Mouse (Mus musculus) olfactory bulb, adult 2 months (tissue): ENCODE data around the gene Cfap20. TPM values are rescaled to one million over a fixed set of nuclear protein-coding genes. Genes with fewer than 3 reads are reported as not detected.
A peak's percentile ranks its signal among the peaks of the same experiment; 100 is the strongest.

ENCODE experiments used
- H3K27ac ChIP-seq: fragments of 200-500 bp; 2 replicates; pipeline ENCODE4 v1.5.1; 2012; ENCODE audit warnings: low read depth, low read length; ENCODE audit not compliant: insufficient read depth
- H3K4me1 ChIP-seq: fragments of 200-500 bp; 2 replicates; pipeline ENCODE4 v1.6.1; 2012; ENCODE audit warnings: low read length; ENCODE audit not compliant: control insufficient read depth, insufficient read depth
- H3K4me3 ChIP-seq: fragments of 200-500 bp; 2 replicates; pipeline ENCODE4 v1.5.1; 2012; ENCODE audit warnings: mild to moderate bottlenecking, low read depth, low read length, moderate library complexity; ENCODE audit not compliant: insufficient read depth
- CTCF ChIP-seq: fragments of 200-500 bp; IDR thresholded peaks from 2 replicates; pipeline ENCODE4 v1.5.1; 2012; ENCODE audit warnings: low read depth, mild to moderate bottlenecking, low read length, moderate library complexity; ENCODE audit not compliant: insufficient read depth
- POLR2A ChIP-seq: fragments of 200-500 bp; IDR thresholded peaks from 2 replicates; pipeline ENCODE4 v1.6.1; 2012; ENCODE audit warnings: mild to moderate bottlenecking, low read depth, low read length, moderate library complexity; ENCODE audit not compliant: insufficient read depth
- WGBS: fragments of 180-500 bp; shearing (Covaris S2); methylation state at CpG from one replicate; pipeline ENCODE4 v1.1.7; 2018; 5-methylcytosine and 5-hydroxymethylcytosine counted together
- polyA plus RNA-seq: library from polyadenylated mRNA; stranded (reverse); fragments of >200 nt; gene quantifications from 2 replicates; pipeline ENCODE4 v1.2.4, GENCODE M21; 2012; ENCODE audit warnings: low replicate concordance; ENCODE audit not compliant: missing spikeins, insufficient read depth, insufficient read length

Gene Cfap20
- polyA plus RNA-seq, 1 experiment, result not detected

DNA sequence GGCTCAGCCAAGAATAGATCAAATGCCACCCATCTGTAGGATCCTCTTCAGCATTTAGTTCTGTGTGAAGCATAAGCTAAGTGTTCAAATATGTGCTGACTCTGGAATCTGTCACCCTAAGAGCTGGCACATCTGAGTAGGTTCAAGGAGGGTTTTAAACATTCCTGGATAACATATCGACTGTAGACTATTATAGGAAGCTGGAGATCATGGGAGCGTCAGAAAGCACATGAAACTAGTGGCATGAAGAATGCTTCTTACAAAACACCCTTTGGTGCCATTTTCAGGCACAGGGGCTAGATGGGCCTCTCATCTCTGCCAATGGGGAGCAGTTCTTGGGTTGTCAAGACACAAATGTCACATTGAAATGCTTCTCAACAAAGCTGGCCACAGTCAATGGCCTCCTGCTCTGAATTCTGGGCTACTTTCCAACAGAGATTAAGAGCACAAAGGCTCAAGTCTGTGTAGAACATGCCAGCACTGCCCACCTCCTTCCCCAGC, 7.8 kb downstream of the Cfap20 start:
- no peak overlapping the region for H3K4me3 ChIP-seq
- WGBS, result 15% methylated on average over 2 of the region's 2 CpGs
- TF ChIP-seq CTCF (no peak), POLR2A (no peak)
- peaks cover 18% of the 10 kb centered on the region for H3K4me1 ChIP-seq
- peak overlapping the region; percentile 56; the same call in 1 of the 2 replicates for H3K27ac ChIP-seq

DNA sequence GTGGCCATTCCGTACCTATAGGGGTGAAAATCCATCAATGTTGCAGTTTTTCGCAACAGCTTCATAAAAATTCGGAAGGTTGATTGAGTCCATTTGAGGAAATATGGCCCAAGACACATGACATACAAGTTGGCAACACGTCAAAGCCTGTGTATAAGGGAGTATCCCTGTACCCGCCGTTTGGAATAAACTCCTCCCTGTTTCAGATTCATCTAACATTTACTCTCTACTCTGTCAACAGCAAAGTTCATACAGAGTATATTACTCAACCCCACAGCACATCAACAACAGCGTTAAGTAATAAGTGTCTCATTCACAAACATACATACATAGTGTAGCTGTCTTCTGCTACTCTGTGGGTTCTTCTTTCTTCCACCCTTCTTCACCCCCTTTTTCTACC, 10.0 kb downstream of the Cfap20 start:
- Histone ChIP-seq H3K27ac (no peak overlapping the region), H3K4me3 (no peak overlapping the region), H3K4me1 (peaks cover 10% of the 10 kb centered on the region; the same call in 1 of the 2 replicates)
- 86% methylated on average over 7 of the region's 7 CpGs for WGBS
- no peak for TF ChIP-seq POLR2A
- no peak for TF ChIP-seq CTCF

DNA sequence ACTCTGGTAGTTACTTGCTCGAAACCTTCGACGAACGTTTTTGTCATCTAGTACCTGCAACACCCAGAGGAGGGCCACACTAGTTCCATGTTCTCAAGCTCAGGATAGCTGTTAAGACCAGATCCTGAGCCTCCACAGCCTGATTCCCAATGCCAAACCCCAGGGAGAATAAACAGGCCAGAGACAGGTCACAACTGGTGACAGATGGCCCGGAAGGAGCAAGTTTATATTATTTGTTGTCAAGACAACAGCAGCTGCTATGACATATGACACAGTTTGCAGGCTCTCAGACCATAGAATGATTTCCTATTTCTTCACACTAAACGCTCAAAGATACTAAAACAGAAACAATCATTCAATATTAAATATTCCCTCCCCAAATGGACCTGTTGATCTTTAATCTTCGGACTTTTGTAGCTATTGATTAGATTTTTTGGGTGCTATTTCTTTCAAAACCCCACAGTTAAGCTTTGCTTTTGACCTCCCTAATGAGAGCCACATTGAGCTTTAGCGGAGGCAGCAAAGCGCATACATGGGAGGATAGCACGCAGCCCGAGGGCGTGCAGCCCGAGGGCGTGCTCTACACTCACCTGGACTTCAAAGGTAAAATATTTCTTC, 12.4 kb downstream of the Cfap20 start:
- H3K4me1 ChIP-seq, result no peaks in the 10 kb centered on the region
- 93% methylated on average over 14 of the region's 14 CpGs for WGBS
- no peak overlapping the region for H3K27ac ChIP-seq
- H3K4me3 ChIP-seq, result no peak overlapping the region
- TF ChIP-seq POLR2A (no peak), CTCF (no peak)

DNA sequence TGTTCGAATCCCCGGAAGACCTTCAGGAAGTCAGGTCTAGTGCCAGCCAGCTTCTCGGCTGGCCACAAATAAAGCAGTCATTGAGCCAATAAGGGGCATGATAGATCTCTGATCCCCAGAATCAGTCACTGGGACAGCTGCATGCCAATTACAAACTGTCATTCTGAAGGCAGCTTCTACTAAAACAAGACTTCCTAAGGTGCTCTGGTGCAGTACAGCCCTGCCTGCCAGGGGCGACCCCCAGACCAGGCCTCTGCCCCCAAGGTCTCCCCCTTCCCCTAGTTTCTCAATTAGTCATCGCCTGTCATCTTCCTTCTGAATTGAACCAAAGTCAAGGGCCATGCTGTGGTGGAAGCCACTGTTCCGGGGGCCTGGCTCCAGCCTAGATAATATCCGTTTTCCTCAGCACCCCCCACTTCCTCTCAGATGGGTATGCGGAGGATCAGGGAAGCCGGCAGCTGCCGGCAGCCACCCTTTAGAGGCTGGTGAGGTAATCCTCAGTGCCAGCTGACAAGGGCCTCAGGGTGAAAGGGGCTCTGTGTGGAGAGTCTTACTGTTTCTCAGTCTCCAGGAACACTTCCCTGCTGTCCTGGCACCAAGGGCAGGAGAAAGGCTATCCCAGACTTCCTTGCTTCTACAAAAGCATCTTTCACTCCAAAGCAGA, 23.2 kb downstream of the Cfap20 start:
- Histone ChIP-seq H3K27ac (no peak overlapping the region), H3K4me1 (peaks cover 6% of the 10 kb centered on the region; the same call in 1 of the 2 replicates), H3K4me3 (no peak overlapping the region)
- TF ChIP-seq POLR2A (no peak), CTCF (no peak)
- 40% methylated on average over 10 of the region's 10 CpGs for WGBS

DNA sequence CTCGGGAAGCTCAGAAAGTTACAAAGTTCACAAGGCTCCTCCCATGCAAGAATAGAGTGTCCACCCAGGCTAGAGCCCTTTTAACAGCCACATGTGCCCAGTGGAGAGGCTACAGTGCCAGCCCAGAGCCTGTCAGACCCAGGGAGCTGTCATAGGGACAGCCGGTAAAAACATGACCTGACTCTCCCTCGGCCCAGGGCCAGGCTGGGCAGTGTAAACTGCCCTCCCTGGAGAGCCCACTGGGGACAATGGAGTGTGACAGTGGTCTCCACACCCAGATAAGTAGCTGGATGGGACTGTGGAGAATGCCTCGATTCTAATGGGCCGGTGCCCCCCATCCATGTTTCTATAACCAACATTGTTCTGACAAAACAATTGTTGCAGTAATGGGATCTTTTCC, 25.2 kb downstream of the Cfap20 start:
- TF ChIP-seq CTCF, result no peak
- no peak for TF ChIP-seq POLR2A
- H3K4me3 ChIP-seq, result no peak overlapping the region
- no peak overlapping the region for H3K27ac ChIP-seq
- H3K4me1 ChIP-seq, result peaks cover 6% of the 10 kb centered on the region; the same call in 1 of the 2 replicates
- 73% methylated on average over 5 of the region's 5 CpGs for WGBS

DNA sequence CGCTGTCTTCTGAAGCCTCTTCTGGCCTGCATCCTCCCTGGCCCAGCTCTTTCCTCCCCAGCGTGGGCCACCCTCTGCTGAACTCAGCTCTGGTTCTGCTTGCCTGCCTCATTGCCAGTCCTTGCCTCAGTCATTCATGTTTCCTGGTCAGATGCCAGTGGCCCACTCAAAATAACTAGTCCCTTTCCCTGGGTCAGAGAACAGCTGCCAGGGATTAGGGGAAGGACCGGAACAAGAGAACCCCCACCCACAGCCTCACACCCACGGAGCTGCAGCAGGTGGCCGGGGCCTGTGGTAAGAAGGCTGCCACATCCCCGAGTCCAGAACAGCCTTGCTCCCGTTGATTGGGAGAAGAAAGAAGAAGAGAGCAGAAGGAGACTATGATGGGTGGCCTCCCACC, 33.6 kb downstream of the Cfap20 start:
- no peak for TF ChIP-seq CTCF
- no peak for TF ChIP-seq POLR2A
- Histone ChIP-seq H3K4me3 (no peak overlapping the region), H3K4me1 (peaks cover 4% of the 10 kb centered on the region), H3K27ac (no peak overlapping the region)
- 39% methylated on average over 7 of the region's 7 CpGs for WGBS

DNA sequence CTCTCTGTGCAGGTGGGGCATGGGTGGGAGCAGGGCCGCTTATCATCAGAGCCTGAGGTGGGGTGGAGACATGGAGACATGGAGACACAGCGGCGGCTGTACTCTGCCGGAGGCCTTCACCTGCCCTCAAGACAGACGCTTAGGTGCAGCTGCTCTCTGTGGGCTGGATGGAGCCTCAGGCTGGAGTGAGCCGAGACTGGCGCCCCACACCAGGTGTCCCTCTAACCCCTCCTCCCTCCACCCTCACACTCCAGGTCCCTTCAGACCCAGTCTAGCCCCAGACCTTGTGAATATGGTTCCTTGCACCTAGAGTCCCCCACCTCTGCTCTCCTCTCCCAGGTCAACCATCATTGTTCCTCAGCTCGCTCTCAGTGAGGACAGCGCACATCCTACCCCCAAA, 35.5 kb downstream of the Cfap20 start:
- H3K4me3 ChIP-seq, result no peak overlapping the region
- H3K27ac ChIP-seq, result no peak overlapping the region
- TF ChIP-seq POLR2A, result no peak
- TF ChIP-seq CTCF, result no peak
- WGBS, result 93% methylated on average over 9 of the region's 9 CpGs
- H3K4me1 ChIP-seq, result peaks cover 9% of the 10 kb centered on the region

DNA sequence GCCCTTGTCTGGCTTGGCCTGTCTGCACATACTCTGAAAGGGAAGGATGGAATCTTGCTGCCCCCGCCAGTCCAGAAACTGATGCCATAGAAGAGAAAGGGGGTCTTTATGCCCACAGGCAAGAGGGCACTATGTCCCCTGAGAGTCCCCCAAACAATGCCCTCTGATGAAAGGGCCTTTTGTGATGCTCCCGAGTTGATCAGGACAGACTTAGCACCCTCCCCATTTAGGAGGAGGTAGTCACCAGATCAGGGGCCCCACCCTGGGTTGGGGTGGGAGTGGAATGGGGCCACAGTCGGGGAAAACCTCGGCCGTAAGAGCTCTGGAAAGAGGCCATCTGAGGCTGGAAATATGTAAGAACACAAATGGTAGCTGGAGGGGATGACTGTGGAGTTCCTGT, 37.5 kb downstream of the Cfap20 start:
- no peak for TF ChIP-seq POLR2A
- TF ChIP-seq CTCF, result no peak
- Histone ChIP-seq H3K4me1 (peaks cover 9% of the 10 kb centered on the region), H3K4me3 (no peak overlapping the region), H3K27ac (no peak overlapping the region)
- WGBS, result 66% methylated on average over 5 of the region's 5 CpGs

DNA sequence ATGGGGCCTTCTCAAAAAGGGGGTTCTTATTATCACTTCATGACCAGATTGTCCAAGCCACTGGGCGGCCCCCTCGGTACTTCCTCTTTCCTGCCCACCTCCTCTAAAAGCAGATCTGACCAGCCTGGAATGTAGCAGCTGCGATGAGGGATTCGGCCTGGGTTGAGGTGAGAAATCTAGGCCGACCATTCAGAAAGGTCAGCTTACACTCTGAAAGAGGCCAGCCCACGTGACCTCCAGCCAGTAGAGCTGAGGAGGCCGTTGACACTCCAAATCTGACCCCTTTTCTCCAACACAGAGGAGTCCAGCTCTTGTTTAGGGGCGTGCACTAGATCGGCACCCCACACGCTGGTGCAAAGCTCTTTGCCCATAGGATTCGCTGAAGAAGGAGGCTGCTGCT, 37.9 kb downstream of the Cfap20 start:
- H3K27ac ChIP-seq, result no peak overlapping the region
- WGBS, result 79% methylated on average over 11 of the region's 11 CpGs
- peaks cover 9% of the 10 kb centered on the region for H3K4me1 ChIP-seq
- TF ChIP-seq POLR2A (no peak), CTCF (no peak)
- no peak overlapping the region for H3K4me3 ChIP-seq
